Mouse (Mus musculus) stomach, postnatal 0 days (tissue): ENCODE measurements around the gene Slc4a4.

Source experiments
- CTCF ChIP-seq: IDR thresholded peaks from 2 replicates; pipeline ENCODE4 v1.5.1; 2016; ENCODE audit warnings: antibody characterized with exemption, low read depth, mild to moderate bottlenecking, moderate library complexity
- EP300 ChIP-seq: optimal IDR thresholded peaks from 2 replicates; pipeline ENCODE3; 2016; ENCODE audit warnings: antibody characterized with exemption

DNA sequence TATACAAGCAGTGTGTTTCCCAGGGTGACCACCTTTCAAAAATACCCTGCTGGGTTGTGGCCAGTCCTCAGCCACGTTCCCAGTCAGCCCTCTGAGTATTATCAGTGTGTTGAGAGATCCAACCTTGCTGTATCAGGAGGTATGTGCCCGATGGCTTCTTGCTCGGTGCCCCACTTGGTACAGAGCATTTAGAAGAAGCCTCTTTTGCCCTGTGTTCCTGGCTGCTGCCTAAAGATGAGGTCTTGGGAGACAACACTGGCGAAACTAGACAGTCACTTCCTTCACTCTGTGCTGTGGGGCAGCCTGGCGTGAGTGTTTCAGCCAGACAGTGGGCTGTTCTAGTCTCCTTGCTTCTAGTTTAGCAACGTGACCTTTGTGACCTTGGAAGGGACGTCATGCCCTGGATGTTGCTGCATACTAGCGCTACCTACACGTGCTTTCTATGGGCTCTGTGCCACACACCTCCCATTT is 29.9 kb downstream of the Slc4a4 start:
- TF ChIP-seq CTCF (no peak), EP300 (no peak)
